10 mouse cellular contexts compared by ENCODE assay signal in genomic region chr3:33905679-33906007, GRCm38 (mm10).
DNase-seq lines count a peak whose midpoint lies in the region; ATAC-seq lines count a peak whose summit lies in the region.
"Had no signal": no experiment of that assay in that cellular context is flagged by ENCODE, and none has a peak within 500 bp of the region (broad histone marks: within the 10 kb centered on the region; RNA-seq: fewer than 3 reads in every experiment).

No protein-coding gene starts in this region.

- no peaks in the 10 kb centered on the region for H3K4me1 ChIP-seq in kidney, embryonic 16.5 days (ENCODE audit: insufficient read depth, low read length)
- peaks cover 28% of the 10 kb centered on the region for H3K4me1 ChIP-seq in forebrain, embryonic 13.5 days
- peaks cover 16% of the 10 kb centered on the region for H3K4me1 ChIP-seq in hindbrain, embryonic 14.5 days (replicated peaks; ENCODE audit: control insufficient read depth, insufficient read depth, low read length)
- H3K4me1 ChIP-seq in neural tube, embryonic 13.5 days (replicated peaks): peaks cover 34% of the 10 kb centered on the region

- WGBS in kidney, embryonic 16.5 days: 24% methylated on average over 5 of the region's 5 CpGs
- 4% methylated on average over 5 of the region's 5 CpGs for WGBS in forebrain, embryonic 13.5 days
- WGBS in hindbrain, embryonic 14.5 days: 22% methylated on average over 5 of the region's 5 CpGs
- 10% methylated on average over 5 of the region's 5 CpGs for WGBS in neural tube, embryonic 13.5 days

- peak overlapping the region; percentile 40 for H3K4me2 ChIP-seq in kidney, embryonic 16.5 days (replicated peaks; ENCODE audit: low read depth, low read length)
- H3K4me2 ChIP-seq in forebrain, embryonic 13.5 days: peak overlapping the region; percentile 52
- peak overlapping the region; percentile 45 for H3K4me2 ChIP-seq in hindbrain, embryonic 14.5 days (replicated peaks)
- peak overlapping the region; percentile 51 for H3K4me2 ChIP-seq in neural tube, embryonic 13.5 days

- no peaks in the 10 kb centered on the region for H3K27me3 ChIP-seq in kidney, embryonic 16.5 days (ENCODE audit: insufficient read depth, low read length)
- peaks cover 76% of the 10 kb centered on the region for H3K27me3 ChIP-seq in forebrain, embryonic 13.5 days
- peaks cover 19% of the 10 kb centered on the region for H3K27me3 ChIP-seq in hindbrain, embryonic 14.5 days (ENCODE audit: control insufficient read depth, insufficient read depth, low read length)
- peaks cover 84% of the 10 kb centered on the region for H3K27me3 ChIP-seq in neural tube, embryonic 13.5 days

- H3K9ac ChIP-seq in kidney, embryonic 16.5 days (replicated peaks; ENCODE audit: low read length): no peak overlapping the region
- H3K9ac ChIP-seq in forebrain, embryonic 13.5 days: peak overlapping the region; percentile 6; the same call in 1 of the 2 replicates
- peak overlapping the region; percentile 40 for H3K9ac ChIP-seq in hindbrain, embryonic 14.5 days
- peak overlapping the region; percentile 46; the same call in 1 of the 2 replicates for H3K9ac ChIP-seq in neural tube, embryonic 13.5 days

- no peak for ATAC-seq in kidney, embryonic 16.5 days (ENCODE audit: low FRiP score, low TSS enrichment)
- ATAC-seq in forebrain, embryonic 13.5 days: no peak; the same call in 1 of the 2 replicates
- peak; percentile 67 for ATAC-seq in hindbrain, embryonic 14.5 days (ENCODE audit: low FRiP score)
- ATAC-seq in neural tube, embryonic 13.5 days (ENCODE audit: low read depth): peak; percentile 70
- ATAC-seq in granulocyte monocyte progenitor cell, adult 5-6 weeks (replicated peaks; ENCODE audit: poor library complexity, severe bottlenecking): no peak

- no peak overlapping the region for H3K27ac ChIP-seq in kidney, embryonic 16.5 days (ENCODE audit: low read length)
- H3K27ac ChIP-seq in forebrain, embryonic 13.5 days: peak overlapping the region; percentile 67
- H3K27ac ChIP-seq in hindbrain, embryonic 14.5 days: peak overlapping the region; percentile 83
- peak overlapping the region; percentile 77 for H3K27ac ChIP-seq in neural tube, embryonic 13.5 days (replicated peaks)

- no peaks in the 10 kb centered on the region for H3K36me3 ChIP-seq in kidney, embryonic 16.5 days (ENCODE audit: insufficient read depth, low read length)
- no peaks in the 10 kb centered on the region for H3K36me3 ChIP-seq in forebrain, embryonic 13.5 days (ENCODE audit: poor library complexity, severe bottlenecking)
- H3K36me3 ChIP-seq in hindbrain, embryonic 14.5 days (replicated peaks; ENCODE audit: control insufficient read depth, insufficient read depth): no peaks in the 10 kb centered on the region
- no peaks in the 10 kb centered on the region for H3K36me3 ChIP-seq in neural tube, embryonic 13.5 days

- peak overlapping the region; percentile 19 for H3K4me3 ChIP-seq in kidney, embryonic 16.5 days (ENCODE audit: low read length)
- peak overlapping the region; percentile 20 for H3K4me3 ChIP-seq in forebrain, embryonic 13.5 days
- no peak overlapping the region for H3K4me3 ChIP-seq in hindbrain, embryonic 14.5 days (replicated peaks; ENCODE audit: low read length)
- peak overlapping the region; percentile 21; the same call in 1 of the 2 replicates for H3K4me3 ChIP-seq in neural tube, embryonic 13.5 days

- no peak for DNase-seq in kidney, adult 18-20 months
- DNase-seq in hindbrain, embryonic 14.5 days (ENCODE audit: low spot score): no peak
- DNase-seq in urinary bladder, postnatal 4 days (ENCODE audit: low spot score in 2 of 2): no peak
- DNase-seq in thymus, postnatal 14 days: no peak
- DNase-seq: adrenal gland, postnatal 25 days; lung, adult 2 months had no signal

- no peaks in the 10 kb centered on the region for H3K9me3 ChIP-seq in kidney, embryonic 16.5 days (ENCODE audit: low read length)
- no peaks in the 10 kb centered on the region for H3K9me3 ChIP-seq in forebrain, embryonic 13.5 days (replicated peaks)
- no peaks in the 10 kb centered on the region for H3K9me3 ChIP-seq in hindbrain, embryonic 14.5 days (ENCODE audit: control insufficient read depth, low read length)
- no peaks in the 10 kb centered on the region for H3K9me3 ChIP-seq in neural tube, embryonic 13.5 days

Comparison
In these comparisons a context has a peak if more than half of its experiments do, and no peak if none do; other contexts are left out.
1. ATAC-seq: peak in hindbrain, embryonic 14.5 days (single experiment) and neural tube, embryonic 13.5 days (single experiment); none in kidney, embryonic 16.5 days (single experiment), forebrain, embryonic 13.5 days (single experiment) and granulocyte monocyte progenitor cell, adult 5-6 weeks (single experiment).
2. Peak in every context shown above with its lines, with median percentiles within 50 percentile points of each other: H3K4me2 ChIP-seq.